Mouse (Mus musculus) liver, embryonic 14.5 days (tissue): ENCODE measurements around the gene Flvcr1. TPM values are rescaled to one million over a fixed set of nuclear protein-coding genes. Genes with fewer than 3 reads are reported as not detected.

Experiments used
- ATAC-seq: fragments of 200-750 bp; cut with Nextera tagmentation; 2 replicates; pipeline ENCODE4 v1.8.0; 2017; ENCODE audit warnings: moderate number of reproducible peaks, mild to moderate bottlenecking, moderate library complexity; ENCODE audit not compliant: insufficient read depth
- DNase-seq, 3 experiments: peaks; one replicate each; pipeline ENCODE4 v3.0.0-alpha.2; 2012 to 2013; ENCODE audit warnings: low read depth in 3 of 3, low spot score in 3 of 3
- H3K27ac ChIP-seq: fragments of 300-500 bp; sonication (generic); 2 replicates; pipeline ENCODE4 v1.5.1; 2014; ENCODE audit warnings: moderate library complexity, mild to moderate bottlenecking, control low read depth, inconsistent platforms
- H3K27me3 ChIP-seq: fragments of 300-500 bp; sonication (generic); 2 replicates; pipeline ENCODE4 v1.6.1; 2014; ENCODE audit warnings: mild to moderate bottlenecking, low read length, moderate library complexity; ENCODE audit not compliant: control insufficient read depth, insufficient read depth
- H3K36me3 ChIP-seq: fragments of 300-500 bp; sonication (generic); replicated peaks from 2 replicates; pipeline ENCODE4 v1.6.1; 2014; ENCODE audit warnings: low read depth; ENCODE audit not compliant: control insufficient read depth, insufficient read depth
- H3K4me1 ChIP-seq, 2 experiments: fragments of 200-500 bp in 1 of 2; fragments of 300-500 bp in 1 of 2; sonication (generic) in 1 of 2; replicated peaks; 2 replicates each; pipeline ENCODE4 v1.6.1; 2012 to 2014; ENCODE audit warnings: antibody characterized with exemption in 1 of 2, inconsistent platforms in 1 of 2, low read length in 1 of 2; ENCODE audit not compliant: control insufficient read depth in 2 of 2, insufficient read depth in 2 of 2
- H3K4me2 ChIP-seq: fragments of 300-500 bp; sonication (generic); 2 replicates; pipeline ENCODE4 v1.6.1; 2014; ENCODE audit warnings: low read depth, mild to moderate bottlenecking, control low read depth, moderate library complexity
- H3K4me3 ChIP-seq, 2 experiments: fragments of 200-500 bp in 1 of 2; fragments of 300-500 bp in 1 of 2; sonication (generic) in 1 of 2; 2 replicates each; pipeline ENCODE4 v1.5.1; 2012 to 2014; ENCODE audit warnings: low read depth in 2 of 2, low read length in 2 of 2, mild to moderate bottlenecking in 2 of 2, control low read depth in 1 of 2, inconsistent platforms in 1 of 2, moderate library complexity in 1 of 2; ENCODE audit not compliant: insufficient read depth in 1 of 2
- H3K9ac ChIP-seq: fragments of 300-500 bp; sonication (generic); replicated peaks from 2 replicates; pipeline ENCODE4 v1.6.1; 2014; ENCODE audit warnings: mild to moderate bottlenecking, control low read depth, moderate library complexity
- H3K9me3 ChIP-seq: fragments of 300-500 bp; sonication (generic); 2 replicates; pipeline ENCODE4 v1.6.1; 2016; ENCODE audit warnings: low read length, mixed read lengths; ENCODE audit not compliant: control insufficient read depth
- CTCF ChIP-seq: IDR thresholded peaks from 2 replicates; pipeline ENCODE4 v1.5.1; 2016; ENCODE audit warnings: antibody characterized with exemption, low read depth, control low read depth
- EP300 ChIP-seq: IDR thresholded peaks from 2 replicates; pipeline ENCODE4 v1.6.1; 2016; ENCODE audit warnings: antibody characterized with exemption, low read depth
- WGBS: fragments of 180-500 bp; shearing (Covaris S2); extraction: QIAGEN DNeasy Blood & Tissue Kit; methylation state at CpG from one replicate; pipeline ENCODE4 v1.1.7; 2014; ENCODE audit not compliant: insufficient replicate concordance; 5-methylcytosine and 5-hydroxymethylcytosine counted together
- polyA plus RNA-seq, 2 experiments: library from polyadenylated mRNA; depleted of rRNA in 1 of 2; stranded (reverse) in 1 of 2; unstranded in 1 of 2; fragments of >200 nt; fragmentation: Nextera tagmentation in 1 of 2; extraction: Ambion mirVana in 1 of 2; gene quantifications; 2 replicates each; pipeline versions ENCODE4 v1.2.1 to v1.2.3; 2012 to 2014

The Flvcr1 gene
- polyA plus RNA-seq, 2 experiments, result 4.9 to 6.4 TPM

- Histone ChIP-seq H3K27ac (no peak overlapping the region), H3K4me2 (no peak overlapping the region), H3K4me3 (no peak overlapping the region), H3K4me1 (no peaks in the 10 kb centered on the region), H3K9ac (no peak overlapping the region), H3K9me3 (no peaks in the 10 kb centered on the region), H3K36me3 (no peaks in the 10 kb centered on the region; the same call in 1 of the 2 replicates), H3K27me3 (no peaks in the 10 kb centered on the region)
- 62% methylated on average over 3 of the region's 3 CpGs for WGBS
- no peak for ATAC-seq
- TF ChIP-seq EP300 (no peak), CTCF (no peak)
- no peak for DNase-seq
Observed at GRCm38 (mm10) chr1:191000686-191001085, 25.3 kb downstream of the Flvcr1 start.

GRCm38 (mm10) chr1:190998027-190998426, 27.9 kb downstream of the Flvcr1 start:
- Histone ChIP-seq H3K4me3 (no peak overlapping the region), H3K36me3 (no peaks in the 10 kb centered on the region), H3K9ac (no peak overlapping the region), H3K4me2 (no peak overlapping the region), H3K4me1 (no peaks in the 10 kb centered on the region), H3K27ac (no peak overlapping the region), H3K27me3 (no peaks in the 10 kb centered on the region), H3K9me3 (no peaks in the 10 kb centered on the region)
- DNase-seq (no peak), ATAC-seq (no peak)
- WGBS, result 45% methylated on average over 1 of the region's 1 CpGs
- TF ChIP-seq EP300, result no peak
- TF ChIP-seq CTCF, result no peak

- no peak overlapping the region for H3K4me3 ChIP-seq
- ATAC-seq (no peak), DNase-seq (no peak)
- TF ChIP-seq EP300 (no peak), CTCF (0 out of 2 replicates have a peak, but pooled peaks have one; percentile 17)
- H3K9me3 ChIP-seq, result no peaks in the 10 kb centered on the region
- H3K27me3 ChIP-seq, result no peaks in the 10 kb centered on the region
- H3K27ac ChIP-seq, result no peak overlapping the region
- H3K4me2 ChIP-seq, result no peak overlapping the region
- no peak overlapping the region for H3K9ac ChIP-seq
- WGBS, result 48% methylated on average over 6 of the region's 6 CpGs
- no peaks in the 10 kb centered on the region for H3K36me3 ChIP-seq
- H3K4me1 ChIP-seq, result no peaks in the 10 kb centered on the region
Observed at GRCm38 (mm10) chr1:190996346-190996877, 29.5 kb downstream of the Flvcr1 start.

GRCm38 (mm10) chr1:190995548-190995947, 30.4 kb downstream of the Flvcr1 start:
- TF ChIP-seq CTCF (no peak), EP300 (no peak)
- Histone ChIP-seq H3K4me3 (no peak overlapping the region), H3K9me3 (no peaks in the 10 kb centered on the region), H3K4me2 (no peak overlapping the region), H3K27me3 (no peaks in the 10 kb centered on the region), H3K9ac (no peak overlapping the region), H3K27ac (no peak overlapping the region), H3K4me1 (no peaks in the 10 kb centered on the region), H3K36me3 (no peaks in the 10 kb centered on the region)
- 67% methylated on average over 7 of the region's 7 CpGs for WGBS
- DNase-seq (no peak), ATAC-seq (no peak)

- TF ChIP-seq EP300 (no peak), CTCF (peak; percentile 42)
- WGBS, result 60% methylated on average over 9 of the region's 9 CpGs
Observed at GRCm38 (mm10) chr1:190989437-190990082, 36.4 kb downstream of the Flvcr1 start.

More at GRCm38 (mm10) chr1:190989437-190990082, 36.4 kb downstream of the Flvcr1 start:
- ATAC-seq, result no peak
- H3K9ac ChIP-seq, result no peak overlapping the region
- no peaks in the 10 kb centered on the region for H3K4me1 ChIP-seq
- no peaks in the 10 kb centered on the region for H3K9me3 ChIP-seq
- no peak overlapping the region for H3K27ac ChIP-seq
- no peak for DNase-seq
- no peak overlapping the region for H3K4me3 ChIP-seq
- no peaks in the 10 kb centered on the region for H3K27me3 ChIP-seq
- H3K4me2 ChIP-seq, result no peak overlapping the region
- no peaks in the 10 kb centered on the region for H3K36me3 ChIP-seq
